Mouse (Mus musculus): Measurements from ENCODE around the gene Phox2a. TPM values are rescaled to one million over a fixed set of nuclear protein-coding genes. Genes with fewer than 3 reads are reported as not detected.

Phox2a gene
- not detected for total RNA-seq (2018; cell fraction: chromatin; rRNA removed)
- under 1 TPM in 1 of 26 experiments, not detected in 25; 0.10 TPM for total RNA-seq (2018; cell fraction: cytosol; rRNA removed)
- under 1 TPM in 1 of 26 experiments, not detected in 25; 0.55 TPM for total RNA-seq (2018; cell fraction: nucleus; rRNA removed)
- polyA plus RNA-seq (2018) = not detected in 3 replicates

- Histone ChIP-seq H3K4me3 (ENCODE audit: inconsistent target) (no peak within 1 kb of the TSS), H3K27ac (no peak within 1 kb of the TSS), H3K36me3 (ENCODE audit: inconsistent target) (no peaks in the 10 kb centered on the region), H3K79me2 (ENCODE audit: inconsistent target) (no peaks in the 10 kb centered on the region)
- WGBS (ENCODE audit: missing documents) = 8% methylated on average over 45 of the region's 45 CpGs
Measured at GRCm38 (mm10) chr7:101817861-101818401, at the start of gene Phox2a. Gene Phox2a (plus strand): TSS chr7:101818313.

- H3K27ac ChIP-seq = no peak overlapping the region
- no peak overlapping the region for H3K4me3 ChIP-seq (ENCODE audit: inconsistent target)
- H3K36me3 ChIP-seq (ENCODE audit: inconsistent target) = no peaks in the 10 kb centered on the region
- WGBS (ENCODE audit: missing documents) = 94% methylated on average over 7 of the region's 7 CpGs
- no peaks in the 10 kb centered on the region for H3K79me2 ChIP-seq (ENCODE audit: inconsistent target)
Measured at GRCm38 (mm10) chr7:101770051-101770450, 48.1 kb upstream of the Phox2a start.

GRCm38 (mm10) chr7:101771604-101772003 lies 46.5 kb upstream of the Phox2a start:
- no peaks in the 10 kb centered on the region for H3K36me3 ChIP-seq (ENCODE audit: inconsistent target)
- WGBS (ENCODE audit: missing documents) = 83% methylated on average over 1 of the region's 1 CpGs
- no peaks in the 10 kb centered on the region for H3K79me2 ChIP-seq (ENCODE audit: inconsistent target)
- H3K4me3 ChIP-seq (ENCODE audit: inconsistent target) = no peak overlapping the region
- no peak overlapping the region for H3K27ac ChIP-seq

- 96% methylated on average over 8 of the region's 8 CpGs for WGBS (ENCODE audit: missing documents)
- no peaks in the 10 kb centered on the region for H3K79me2 ChIP-seq (ENCODE audit: inconsistent target)
- no peak overlapping the region for H3K27ac ChIP-seq
- H3K4me3 ChIP-seq (ENCODE audit: inconsistent target) = no peak overlapping the region
- no peaks in the 10 kb centered on the region for H3K36me3 ChIP-seq (ENCODE audit: inconsistent target)
Measured at GRCm38 (mm10) chr7:101772687-101773086, 45.4 kb upstream of the Phox2a start.

GRCm38 (mm10) chr7:101777053-101777452 lies 41.1 kb upstream of the Phox2a start:
- no peaks in the 10 kb centered on the region for H3K36me3 ChIP-seq (ENCODE audit: inconsistent target)
- no peak overlapping the region for H3K4me3 ChIP-seq (ENCODE audit: inconsistent target)
- 100% methylated on average over 1 of the region's 1 CpGs for WGBS (ENCODE audit: missing documents)
- H3K79me2 ChIP-seq (ENCODE audit: inconsistent target) = no peaks in the 10 kb centered on the region
- H3K27ac ChIP-seq = no peak overlapping the region

- 10% methylated on average over 35 of the region's 35 CpGs for WGBS (ENCODE audit: missing documents)
- Histone ChIP-seq H3K27ac (no peak overlapping the region), H3K79me2 (ENCODE audit: inconsistent target) (no peaks in the 10 kb centered on the region), H3K4me3 (ENCODE audit: inconsistent target) (no peak overlapping the region), H3K36me3 (ENCODE audit: inconsistent target) (peaks cover 19% of the 10 kb centered on the region; the same call in 1 of the 2 replicates)
Measured at GRCm38 (mm10) chr7:101820295-101821030, 2.4 kb downstream of the Phox2a start.

- WGBS (ENCODE audit: missing documents) = 3% methylated on average over 69 of the region's 71 CpGs
- Histone ChIP-seq H3K27ac (no peak overlapping the region), H3K79me2 (ENCODE audit: inconsistent target) (no peaks in the 10 kb centered on the region), H3K36me3 (ENCODE audit: inconsistent target) (peaks cover 33% of the 10 kb centered on the region), H3K4me3 (ENCODE audit: inconsistent target) (no peak overlapping the region)
Measured at GRCm38 (mm10) chr7:101821571-101822501, 3.7 kb downstream of the Phox2a start.

GRCm38 (mm10) chr7:101822836-101823757 lies 5.0 kb downstream of the Phox2a start:
- Histone ChIP-seq H3K4me3 (ENCODE audit: inconsistent target) (no peak overlapping the region), H3K36me3 (ENCODE audit: inconsistent target) (peaks cover 46% of the 10 kb centered on the region), H3K79me2 (ENCODE audit: inconsistent target) (no peaks in the 10 kb centered on the region), H3K27ac (no peak overlapping the region)
- 80% methylated on average over 27 of the region's 32 CpGs for WGBS (ENCODE audit: missing documents)

- Histone ChIP-seq H3K79me2 (ENCODE audit: inconsistent target) (no peaks in the 10 kb centered on the region), H3K4me3 (ENCODE audit: inconsistent target) (no peak overlapping the region), H3K36me3 (ENCODE audit: inconsistent target) (peaks cover 55% of the 10 kb centered on the region), H3K27ac (no peak overlapping the region)
- 94% methylated on average over 18 of the region's 18 CpGs for WGBS (ENCODE audit: missing documents)
Measured at GRCm38 (mm10) chr7:101823758-101824630, 5.9 kb downstream of the Phox2a start.

GRCm38 (mm10) chr7:101830373-101830772 lies 12.3 kb downstream of the Phox2a start:
- H3K4me3 ChIP-seq (ENCODE audit: inconsistent target) = no peak overlapping the region
- 91% methylated on average over 3 of the region's 3 CpGs for WGBS (ENCODE audit: missing documents)
- H3K27ac ChIP-seq = no peak overlapping the region
- H3K79me2 ChIP-seq (ENCODE audit: inconsistent target) = peaks cover 28% of the 10 kb centered on the region
- peaks cover 92% of the 10 kb centered on the region for H3K36me3 ChIP-seq (ENCODE audit: inconsistent target)

GRCm38 (mm10) chr7:101831437-101831836 lies 13.3 kb downstream of the Phox2a start:
- Histone ChIP-seq H3K36me3 (ENCODE audit: inconsistent target) (peaks cover 82% of the 10 kb centered on the region), H3K4me3 (ENCODE audit: inconsistent target) (no peak overlapping the region), H3K79me2 (ENCODE audit: inconsistent target) (peaks cover 38% of the 10 kb centered on the region), H3K27ac (no peak overlapping the region)
- 90% methylated on average over 8 of the region's 8 CpGs for WGBS (ENCODE audit: missing documents)

- Histone ChIP-seq H3K27ac (no peak overlapping the region), H3K36me3 (ENCODE audit: inconsistent target) (peaks cover 72% of the 10 kb centered on the region), H3K4me3 (ENCODE audit: inconsistent target) (no peak overlapping the region), H3K79me2 (ENCODE audit: inconsistent target) (peaks cover 46% of the 10 kb centered on the region)
- WGBS (ENCODE audit: missing documents) = 96% methylated on average over 4 of the region's 4 CpGs
Measured at GRCm38 (mm10) chr7:101832372-101832771, 14.3 kb downstream of the Phox2a start.

- peaks cover 63% of the 10 kb centered on the region for H3K36me3 ChIP-seq (ENCODE audit: inconsistent target)
- no peak overlapping the region for H3K4me3 ChIP-seq (ENCODE audit: inconsistent target)
- H3K27ac ChIP-seq = no peak overlapping the region
- 84% methylated on average over 5 of the region's 5 CpGs for WGBS (ENCODE audit: missing documents)
- peaks cover 48% of the 10 kb centered on the region for H3K79me2 ChIP-seq (ENCODE audit: inconsistent target)
Measured at GRCm38 (mm10) chr7:101833352-101833751, 15.2 kb downstream of the Phox2a start.

All from macrophage (primary cell).